Mouse (Mus musculus) intestine, embryonic 15.5 days (tissue): Measurements from ENCODE around the gene Stx6. TPM values are rescaled to one million over a fixed set of nuclear protein-coding genes. Genes with fewer than 3 reads are reported as not detected.

Experiments used
- ATAC-seq: fragments of 200-750 bp; cut with Nextera tagmentation; 2 replicates; pipeline ENCODE4 v1.8.0; 2017; ENCODE audit warnings: moderate TSS enrichment, moderate library complexity
- H3K27ac ChIP-seq: fragments of 300-500 bp; sonication (generic); 2 replicates; pipeline ENCODE4 v1.5.1; 2015; ENCODE audit warnings: mild to moderate bottlenecking, inconsistent platforms
- H3K27me3 ChIP-seq: fragments of 300-500 bp; sonication (generic); replicated peaks from 2 replicates; pipeline ENCODE4 v1.6.1; 2015; ENCODE audit warnings: inconsistent platforms
- H3K36me3 ChIP-seq: fragments of 300-500 bp; sonication (generic); 2 replicates; pipeline ENCODE4 v1.6.1; 2015; ENCODE audit warnings: inconsistent platforms
- H3K4me1 ChIP-seq: fragments of 300-500 bp; sonication (generic); replicated peaks from 2 replicates; pipeline ENCODE4 v1.6.1; 2015; ENCODE audit warnings: inconsistent platforms
- H3K4me2 ChIP-seq: fragments of 300-500 bp; sonication (generic); replicated peaks from 2 replicates; pipeline ENCODE4 v1.6.1; 2015; ENCODE audit warnings: mild to moderate bottlenecking, inconsistent platforms
- H3K4me3 ChIP-seq: fragments of 300-500 bp; sonication (generic); replicated peaks from 2 replicates; pipeline ENCODE4 v1.5.1; 2015; ENCODE audit warnings: inconsistent platforms
- H3K9ac ChIP-seq: fragments of 300-500 bp; sonication (generic); 2 replicates; pipeline ENCODE4 v1.6.1; 2015; ENCODE audit warnings: inconsistent platforms
- H3K9me3 ChIP-seq: fragments of 300-500 bp; sonication (generic); 2 replicates; pipeline ENCODE4 v1.6.1; 2016; ENCODE audit warnings: inconsistent platforms
- WGBS: fragments of 180-500 bp; shearing (Covaris S2); methylation state at CpG from one replicate; pipeline ENCODE4 v1.1.7; 2015; 5-methylcytosine and 5-hydroxymethylcytosine counted together
- polyA plus RNA-seq: library from polyadenylated mRNA; unstranded; fragments of >200 nt; fragmentation: Nextera tagmentation; extraction: Ambion mirVana; gene quantifications from 2 replicates; pipeline ENCODE4 v1.2.1, GENCODE M21; 2015

The Stx6 gene
- polyA plus RNA-seq, 1 experiment from 2014 or later: 54.2 TPM

GRCm38 (mm10) chr1:155201373-155201879 lies 42.9 kb downstream of the Stx6 start:
- H3K27ac ChIP-seq: peak overlapping the region; percentile 81
- H3K4me3 ChIP-seq: no peak overlapping the region
- ATAC-seq: peak; percentile 87
- peaks cover 23% of the 10 kb centered on the region for H3K4me1 ChIP-seq
- 55% methylated on average over 4 of the region's 4 CpGs for WGBS
- H3K27me3 ChIP-seq: no peaks in the 10 kb centered on the region
- H3K36me3 ChIP-seq: 0 out of 2 replicates have a peak, but pooled peaks cover 6% of the 10 kb centered on the region
- H3K9ac ChIP-seq: no peak overlapping the region
- H3K4me2 ChIP-seq: no peak overlapping the region
- H3K9me3 ChIP-seq: no peaks in the 10 kb centered on the region

GRCm38 (mm10) chr1:155201914-155202313 lies 43.4 kb downstream of the Stx6 start:
- Histone ChIP-seq H3K4me1 (peaks cover 24% of the 10 kb centered on the region), H3K36me3 (0 out of 2 replicates have a peak, but pooled peaks cover 6% of the 10 kb centered on the region), H3K4me2 (no peak overlapping the region), H3K4me3 (no peak overlapping the region), H3K27ac (peak overlapping the region; percentile 81; the same call in 1 of the 2 replicates), H3K27me3 (no peaks in the 10 kb centered on the region), H3K9me3 (no peaks in the 10 kb centered on the region), H3K9ac (no peak overlapping the region)
- 72% methylated on average over 17 of the region's 17 CpGs for WGBS
- peak; percentile 58 for ATAC-seq

- 82% methylated on average over 5 of the region's 5 CpGs for WGBS
These were observed 44.0 kb downstream of the Stx6 start for GRCm38 (mm10) chr1:155202472-155202871.

GRCm38 (mm10) chr1:155203101-155203500 lies 44.6 kb downstream of the Stx6 start:
- WGBS: 70% methylated on average over 7 of the region's 7 CpGs
- Histone ChIP-seq H3K9ac (no peak overlapping the region), H3K36me3 (0 out of 2 replicates have a peak, but pooled peaks cover 6% of the 10 kb centered on the region), H3K4me2 (no peak overlapping the region), H3K9me3 (no peaks in the 10 kb centered on the region), H3K27ac (no peak overlapping the region), H3K4me3 (no peak overlapping the region), H3K27me3 (no peaks in the 10 kb centered on the region), H3K4me1 (peaks cover 24% of the 10 kb centered on the region)
- ATAC-seq: no peak

More at GRCm38 (mm10) chr1:155202472-155202871, 44.0 kb downstream of the Stx6 start:
- Histone ChIP-seq H3K27ac (no peak overlapping the region), H3K36me3 (0 out of 2 replicates have a peak, but pooled peaks cover 6% of the 10 kb centered on the region), H3K27me3 (no peaks in the 10 kb centered on the region), H3K9me3 (no peaks in the 10 kb centered on the region), H3K4me3 (no peak overlapping the region), H3K4me1 (peaks cover 24% of the 10 kb centered on the region), H3K9ac (no peak overlapping the region), H3K4me2 (no peak overlapping the region)
- no peak for ATAC-seq

GRCm38 (mm10) chr1:155203954-155204353 lies 45.4 kb downstream of the Stx6 start:
- Histone ChIP-seq H3K36me3 (0 out of 2 replicates have a peak, but pooled peaks cover 6% of the 10 kb centered on the region), H3K4me3 (no peak overlapping the region), H3K27me3 (no peaks in the 10 kb centered on the region), H3K4me2 (no peak overlapping the region), H3K4me1 (peaks cover 24% of the 10 kb centered on the region), H3K9ac (no peak overlapping the region), H3K27ac (no peak overlapping the region), H3K9me3 (no peaks in the 10 kb centered on the region)
- WGBS: 94% methylated on average over 12 of the region's 12 CpGs
- ATAC-seq: no peak

- Histone ChIP-seq H3K27me3 (no peaks in the 10 kb centered on the region), H3K9ac (no peak overlapping the region), H3K4me1 (peaks cover 24% of the 10 kb centered on the region), H3K4me2 (no peak overlapping the region), H3K9me3 (no peaks in the 10 kb centered on the region), H3K4me3 (no peak overlapping the region), H3K36me3 (0 out of 2 replicates have a peak, but pooled peaks cover 6% of the 10 kb centered on the region), H3K27ac (no peak overlapping the region)
- ATAC-seq: no peak
- 64% methylated on average over 8 of the region's 8 CpGs for WGBS
These were observed 46.1 kb downstream of the Stx6 start for GRCm38 (mm10) chr1:155204560-155205162.

- H3K27me3 ChIP-seq: no peaks in the 10 kb centered on the region
- no peak for ATAC-seq
- 0 out of 2 replicates have a peak overlapping the region, but pooled peaks have one; percentile 17 for H3K27ac ChIP-seq
- H3K4me3 ChIP-seq: no peak overlapping the region
- peaks cover 24% of the 10 kb centered on the region for H3K4me1 ChIP-seq
- H3K4me2 ChIP-seq: no peak overlapping the region
- H3K9ac ChIP-seq: no peak overlapping the region
- 52% methylated on average over 7 of the region's 7 CpGs for WGBS
- 0 out of 2 replicates have a peak, but pooled peaks cover 6% of the 10 kb centered on the region for H3K36me3 ChIP-seq
- no peaks in the 10 kb centered on the region for H3K9me3 ChIP-seq
These were observed 46.8 kb downstream of the Stx6 start for GRCm38 (mm10) chr1:155205311-155205710.

GRCm38 (mm10) chr1:155205822-155206660 lies 47.5 kb downstream of the Stx6 start:
- Histone ChIP-seq H3K36me3 (0 out of 2 replicates have a peak, but pooled peaks cover under 1% of the 10 kb centered on the region), H3K9me3 (no peaks in the 10 kb centered on the region), H3K27ac (0 out of 2 replicates have a peak overlapping the region, but pooled peaks have one; percentile 17), H3K4me3 (no peak overlapping the region), H3K9ac (no peak overlapping the region), H3K27me3 (no peaks in the 10 kb centered on the region), H3K4me2 (no peak overlapping the region), H3K4me1 (peaks cover 24% of the 10 kb centered on the region)
- WGBS: 61% methylated on average over 19 of the region's 19 CpGs
- ATAC-seq: no peak

GRCm38 (mm10) chr1:155207859-155208258 lies 49.3 kb downstream of the Stx6 start:
- Histone ChIP-seq H3K36me3 (no peaks in the 10 kb centered on the region), H3K4me2 (no peak overlapping the region), H3K27ac (no peak overlapping the region), H3K4me1 (peaks cover 31% of the 10 kb centered on the region), H3K4me3 (no peak overlapping the region), H3K27me3 (no peaks in the 10 kb centered on the region), H3K9ac (no peak overlapping the region), H3K9me3 (no peaks in the 10 kb centered on the region)
- no peak for ATAC-seq
- WGBS: 85% methylated on average over 3 of the region's 3 CpGs

GRCm38 (mm10) chr1:155210011-155210763 lies 51.7 kb downstream of the Stx6 start:
- H3K36me3 ChIP-seq: no peaks in the 10 kb centered on the region
- peaks cover 32% of the 10 kb centered on the region for H3K4me1 ChIP-seq
- no peak for ATAC-seq
- H3K9ac ChIP-seq: no peak overlapping the region
- no peak overlapping the region for H3K27ac ChIP-seq
- H3K27me3 ChIP-seq: no peaks in the 10 kb centered on the region
- no peak overlapping the region for H3K4me3 ChIP-seq
- WGBS: 71% methylated on average over 11 of the region's 11 CpGs
- no peak overlapping the region for H3K4me2 ChIP-seq
- H3K9me3 ChIP-seq: no peaks in the 10 kb centered on the region

- H3K36me3 ChIP-seq: no peaks in the 10 kb centered on the region
- no peak for ATAC-seq
- no peak overlapping the region for H3K9ac ChIP-seq
- no peak overlapping the region for H3K4me3 ChIP-seq
- H3K27me3 ChIP-seq: no peaks in the 10 kb centered on the region
- 30% methylated on average over 7 of the region's 7 CpGs for WGBS
- H3K4me2 ChIP-seq: no peak overlapping the region
- H3K27ac ChIP-seq: no peak overlapping the region
- H3K9me3 ChIP-seq: no peaks in the 10 kb centered on the region
- peaks cover 27% of the 10 kb centered on the region for H3K4me1 ChIP-seq
These were observed 52.5 kb downstream of the Stx6 start for GRCm38 (mm10) chr1:155211017-155211416.

GRCm38 (mm10) chr1:155212081-155212480 lies 53.6 kb downstream of the Stx6 start:
- ATAC-seq: no peak
- H3K27me3 ChIP-seq: no peaks in the 10 kb centered on the region
- H3K4me1 ChIP-seq: peaks cover 21% of the 10 kb centered on the region
- H3K4me3 ChIP-seq: no peak overlapping the region
- H3K9ac ChIP-seq: no peak overlapping the region
- no peak overlapping the region for H3K4me2 ChIP-seq
- no peaks in the 10 kb centered on the region for H3K9me3 ChIP-seq
- WGBS: 47% methylated on average over 4 of the region's 4 CpGs
- no peaks in the 10 kb centered on the region for H3K36me3 ChIP-seq
- peak overlapping the region; percentile 14; the same call in 1 of the 2 replicates for H3K27ac ChIP-seq
